Mouse (Mus musculus) neural tube, embryonic 10.5 days (tissue): ENCODE measurements at regions not wholly inside any gene's neighbourhood (a gene's known extent, or its start where the extent isn't known, plus 50 kb on each side); places are given as distances from the start of the nearest gene placed in this dataset.
"Not testable (repeated sequence)": the region's sequence is repeated elsewhere in the genome, so short reads cannot be mapped to it uniquely, and the experiment has no call there.

Source experiments
- DNase-seq: peaks from one replicate; pipeline ENCODE4 v3.0.0-alpha.2; 2017; ENCODE audit warnings: low spot score; ENCODE audit errors: extremely low spot score

GRCm38 (mm10) chr13:104549016-104549415 lies 243.3 kb upstream of the Srek1ip1 start:
- DNase-seq, result no peak

GRCm38 (mm10) chr13:104553329-104553728 lies 239.0 kb upstream of the Srek1ip1 start:
- DNase-seq, result no peak

GRCm38 (mm10) chr13:104556609-104557008 lies 235.7 kb upstream of the Srek1ip1 start:
- DNase-seq, result not testable (repeated sequence)

GRCm38 (mm10) chr13:104559876-104560275 lies 232.4 kb upstream of the Srek1ip1 start:
- no peak for DNase-seq

- DNase-seq, result no peak
Observed at GRCm38 (mm10) chr13:104560500-104561114, 231.7 kb upstream of the Srek1ip1 start.

DNA sequence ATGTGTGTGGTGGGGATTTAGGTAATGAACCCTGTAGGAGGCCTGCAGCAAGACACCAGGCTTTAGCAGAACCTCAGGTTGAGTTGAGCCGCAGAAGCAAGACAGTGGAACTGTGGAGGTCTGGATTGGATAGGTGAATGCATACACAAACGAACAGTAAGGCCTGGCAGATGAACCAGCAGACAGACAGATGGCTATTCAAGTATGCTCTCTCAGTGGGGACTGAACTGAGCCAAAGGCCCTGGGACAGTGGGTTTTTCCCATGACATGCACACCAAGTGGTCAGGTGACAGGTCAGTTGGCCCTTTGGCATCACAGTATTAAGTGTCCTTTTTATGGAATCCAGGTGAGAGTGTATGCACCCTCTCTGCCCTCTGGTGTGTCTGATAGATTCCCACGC lies 229.7 kb upstream of the Srek1ip1 start:
- no peak for DNase-seq

DNA sequence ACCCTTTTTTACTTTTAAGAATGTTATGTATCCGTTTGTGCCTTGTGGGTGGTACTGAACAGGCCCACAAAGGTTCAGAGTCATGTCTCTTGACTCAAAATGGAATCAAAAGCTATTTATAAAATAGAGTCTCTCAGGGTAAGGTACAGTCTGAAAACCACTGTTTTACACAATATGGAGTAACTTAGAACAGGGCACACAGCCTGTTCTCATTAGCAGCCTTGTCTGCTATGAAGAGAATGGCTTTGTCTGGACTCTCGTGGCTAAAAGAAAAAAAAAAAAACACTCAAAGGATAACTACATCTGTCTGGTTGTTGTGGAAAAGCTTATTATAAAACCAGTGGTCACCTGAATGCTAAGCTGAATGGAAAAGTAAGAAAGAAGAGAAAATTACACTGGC lies 229.3 kb upstream of the Srek1ip1 start:
- no peak for DNase-seq

DNA sequence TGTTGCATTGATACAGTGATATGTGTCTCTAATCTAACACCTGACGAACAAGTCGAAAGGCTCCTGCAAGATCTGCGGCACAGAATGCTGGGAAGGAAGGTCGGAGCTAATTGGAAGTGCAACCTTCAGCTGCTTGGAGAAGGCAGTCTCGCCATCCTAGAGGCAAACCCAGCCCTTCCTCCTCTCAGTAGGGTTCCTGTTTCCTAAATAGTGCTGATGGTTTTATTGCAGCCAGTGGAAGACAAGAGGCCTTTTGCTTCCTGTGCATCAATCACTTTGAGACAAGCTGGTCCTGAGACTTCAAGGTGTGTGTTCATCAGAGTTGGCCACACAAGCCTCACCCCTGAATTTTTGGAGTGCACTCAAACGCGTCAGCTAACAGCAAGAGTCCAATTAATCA lies 228.4 kb upstream of the Srek1ip1 start:
- no peak for DNase-seq

GRCm38 (mm10) chr13:104569765-104570164 lies 222.5 kb upstream of the Srek1ip1 start:
- no peak for DNase-seq

DNA sequence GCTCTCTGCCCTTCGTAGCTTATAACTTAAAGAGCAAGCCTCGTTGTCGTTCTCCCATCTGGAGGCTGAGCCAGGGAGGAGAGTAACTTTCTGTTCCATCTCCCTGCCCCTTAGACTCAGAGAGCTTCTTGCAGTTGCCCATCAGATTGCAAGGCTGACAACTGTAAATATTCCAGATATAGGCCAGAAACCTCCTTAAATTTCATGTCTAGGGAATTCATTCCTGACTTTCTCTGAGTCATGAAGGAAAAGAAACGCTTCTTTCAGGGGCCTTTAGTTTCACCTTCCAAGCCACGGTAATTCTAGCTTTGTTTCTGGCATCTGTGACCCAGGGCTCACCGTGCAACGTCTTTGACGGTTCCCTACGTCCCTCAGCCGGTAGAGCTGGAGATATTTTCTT lies 220.0 kb upstream of the Srek1ip1 start:
- DNase-seq, result no peak

DNA sequence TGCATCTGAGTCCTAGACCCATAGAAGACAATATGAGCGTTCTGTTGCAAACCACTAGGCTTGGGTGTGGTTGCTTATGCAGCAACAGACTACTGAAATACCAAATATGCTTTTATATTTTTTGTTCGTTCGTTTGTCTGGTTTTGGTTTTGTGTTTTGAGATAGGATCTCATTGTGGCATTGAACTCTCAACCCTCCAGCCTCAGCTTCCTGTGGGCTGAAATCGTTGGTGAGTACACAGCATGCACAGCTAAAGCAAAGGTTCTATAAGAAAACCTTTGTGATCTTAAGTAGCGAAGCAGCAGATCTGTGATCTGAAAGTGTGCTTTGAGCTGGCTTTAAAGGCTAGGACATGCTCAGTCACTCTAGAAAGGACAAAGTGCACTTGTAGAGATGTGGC lies 217.9 kb upstream of the Srek1ip1 start:
- no peak for DNase-seq

GRCm38 (mm10) chr13:104576188-104576789 lies 216.0 kb upstream of the Srek1ip1 start:
- peak; percentile 51 for DNase-seq

- peak; percentile 50 for DNase-seq
Observed at GRCm38 (mm10) chr13:104577856-104578255, 214.4 kb upstream of the Srek1ip1 start.

DNA sequence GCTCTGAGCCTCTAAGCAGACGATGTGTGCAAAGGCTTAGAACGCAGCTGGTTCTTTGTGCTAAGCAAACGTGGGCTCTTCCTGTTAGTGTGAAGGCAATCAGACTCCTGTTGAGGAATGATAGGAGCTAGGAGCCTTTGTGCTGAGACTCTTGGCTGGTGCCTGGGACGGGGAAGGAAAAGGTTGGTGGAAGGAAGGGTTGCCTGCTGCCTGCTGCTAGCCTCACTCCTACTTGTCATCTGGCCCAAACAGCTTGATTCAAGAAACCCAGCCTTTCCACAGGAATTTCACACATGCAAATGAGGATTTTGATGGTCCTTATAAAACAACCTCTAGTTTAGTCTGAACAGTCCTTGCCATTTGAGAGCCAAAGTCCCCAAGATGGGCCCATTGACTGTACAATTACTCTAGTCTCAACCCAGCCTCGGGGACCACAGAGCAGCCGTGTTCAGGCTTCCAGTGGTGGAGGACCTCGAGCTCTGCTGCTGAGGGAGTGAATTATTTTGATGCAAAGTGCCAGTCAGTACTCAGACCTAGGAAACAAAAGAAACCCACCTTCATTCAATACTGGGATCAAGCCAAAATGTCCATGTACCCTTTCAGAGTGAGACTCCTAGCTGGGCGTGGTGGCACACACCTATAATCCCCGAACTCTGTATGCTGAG lies 211.5 kb upstream of the Srek1ip1 start:
- no peak for DNase-seq
